Mouse (Mus musculus) neutrophil, adult 65 days (primary cell): ENCODE data around the gene Ifne. TPM values are rescaled to one million over a fixed set of nuclear protein-coding genes. Genes with fewer than 3 reads are reported as not detected.

ENCODE experiments used
- total RNA-seq: library from RNA; stranded (reverse); gene quantifications from 2 replicates; pipeline ENCODE4 v1.2.4, GENCODE M21; 2023

Ifne gene
- not detected in 2 replicates for total RNA-seq

DNA sequence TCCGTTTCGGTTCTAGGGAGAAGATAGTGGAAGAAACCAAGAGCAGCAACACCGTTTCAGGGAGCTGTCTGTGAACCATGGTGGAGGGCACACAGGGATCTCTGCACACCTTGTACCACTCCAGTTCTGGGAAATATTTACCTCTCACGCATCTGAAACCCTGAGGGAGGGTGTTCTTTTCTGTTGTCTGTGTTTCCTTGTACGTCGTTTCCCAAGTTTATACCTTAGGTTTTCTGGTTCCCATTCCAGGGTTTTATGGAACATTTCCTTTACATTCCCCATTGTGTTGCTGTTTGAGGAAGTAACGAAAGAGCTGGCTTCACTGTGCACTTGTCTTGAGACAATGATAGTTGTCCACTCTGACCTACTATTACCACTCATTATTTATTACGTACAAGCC, at the start of gene Ifne:
TSS of gene Ifne (minus strand) at position 101 of the 400 bp plus-strand sequence.

DNA sequence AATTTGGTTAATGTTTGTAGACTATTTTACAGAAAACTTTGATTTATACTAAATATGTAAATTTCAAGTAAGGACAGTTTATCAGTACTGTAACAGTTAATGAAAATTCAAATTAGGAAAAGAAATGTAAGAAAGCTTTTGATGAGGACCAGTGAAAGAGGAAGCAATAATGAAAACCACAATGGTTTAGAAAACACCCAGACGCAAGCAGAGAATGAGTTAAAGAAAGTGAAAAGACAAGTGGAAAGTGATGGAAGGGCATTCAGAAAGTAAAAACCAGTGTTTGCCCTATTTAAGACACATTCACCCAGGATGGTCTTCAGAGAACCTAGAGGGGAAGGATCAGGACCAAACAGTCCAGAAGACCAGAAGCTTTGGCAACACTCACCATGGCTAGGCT, 30.3 kb downstream of the Ifne start, which contains the start of gene Ifna1:
TSS of gene Ifna1 (plus strand) at position 390 of the 400 bp plus-strand sequence.

DNA sequence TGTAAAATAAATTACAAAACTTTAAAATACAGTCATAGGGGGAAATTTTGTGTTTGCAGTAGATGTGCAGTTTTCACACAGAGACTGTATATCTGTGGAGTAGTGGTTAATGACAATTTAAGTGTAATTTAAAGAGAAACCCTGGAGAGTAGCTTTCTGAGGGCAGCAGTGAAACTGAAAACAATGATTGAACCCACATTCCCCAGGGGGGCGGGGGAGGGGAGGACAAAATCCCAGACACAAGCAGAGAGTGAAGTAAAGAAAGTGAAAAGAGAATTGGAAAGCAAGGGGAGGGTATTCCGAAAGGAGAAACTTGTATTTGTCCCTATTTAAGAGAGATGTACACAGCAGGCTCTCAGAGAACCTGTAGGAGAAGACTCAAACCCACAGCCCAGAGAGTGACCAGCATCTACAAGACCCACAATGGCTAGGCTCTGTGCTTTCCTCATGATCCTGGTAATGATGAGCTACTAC, 38.5 kb downstream of the Ifne start, which contains the start of gene Ifna4:
TSS of gene Ifna4 (plus strand) at position 424 of the 474 bp plus-strand sequence.

DNA sequence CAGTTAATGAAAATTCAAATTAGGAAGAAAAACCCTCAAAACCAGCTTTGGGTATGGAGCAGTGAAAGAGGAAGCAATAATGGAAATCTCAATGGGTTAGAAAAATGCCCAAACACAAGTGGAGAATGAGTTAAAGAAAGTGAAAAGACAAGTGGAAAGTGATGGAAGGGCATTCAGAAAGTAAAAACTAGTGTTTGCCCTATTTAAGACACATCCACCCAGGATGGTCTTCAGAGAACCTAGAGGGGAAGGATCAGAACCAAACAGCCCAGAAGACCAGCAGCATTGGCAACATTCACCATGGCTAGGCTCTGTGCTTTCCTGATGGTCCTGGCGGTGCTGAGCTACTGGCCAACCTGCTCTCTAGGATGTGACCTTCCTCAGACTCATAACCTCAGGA, 44.8 kb downstream of the Ifne start, which contains the start of gene Ifna5:
TSS of gene Ifna5 (plus strand) at position 301 of the 400 bp plus-strand sequence.

Other genes with a start within 250 kb of the Ifne start
- gene C87499, start 245.8 kb downstream of the Ifne start, total RNA-seq: not detected in 2 replicates
- gene Ifna13, start 235.7 kb downstream of the Ifne start, total RNA-seq: not detected in 2 replicates
- gene Ifna16, start 203.3 kb downstream of the Ifne start, total RNA-seq: not detected in 2 replicates
- not detected in 2 replicates for gene Ifna2, start 196.3 kb downstream of the Ifne start, total RNA-seq
- gene Ifnab, start 188.8 kb downstream of the Ifne start, total RNA-seq: not detected in 2 replicates
- gene Gm26566, start 158.4 kb downstream of the Ifne start, total RNA-seq: 0.63 TPM in 1 of 2 replicates, not detected in the other
- 48.2 and 49.4 TPM in 2 replicates for gene Klhl9, start 157.7 kb downstream of the Ifne start, total RNA-seq
- gene Gm13271, start 125.3 kb downstream of the Ifne start, total RNA-seq: not detected in 2 replicates
- gene Gm13283, start 120.1 kb downstream of the Ifne start, total RNA-seq: not detected in 2 replicates
- gene Gm13290, start 106.4 kb downstream of the Ifne start, total RNA-seq: 0.54 TPM in 1 of 2 replicates, not detected in the other
- gene Gm13289, start 103.3 kb downstream of the Ifne start, total RNA-seq: not detected in 2 replicates
- gene Gm13272, start 100.4 kb downstream of the Ifne start, total RNA-seq: not detected in 2 replicates
- gene Ifnz, start 98.1 kb downstream of the Ifne start, total RNA-seq: not detected in 2 replicates
- not detected in 2 replicates for gene Gm13276, start 94.5 kb downstream of the Ifne start, total RNA-seq
- not detected in 2 replicates for gene Gm13277, start 91.6 kb downstream of the Ifne start, total RNA-seq
- not detected in 2 replicates for gene Gm13278, start 88.7 kb downstream of the Ifne start, total RNA-seq
- not detected in 2 replicates for gene Gm13275, start 85.7 kb downstream of the Ifne start, total RNA-seq
- not detected in 2 replicates for gene Gm13279, start 82.8 kb downstream of the Ifne start, total RNA-seq
- gene Gm13285, start 80.5 kb downstream of the Ifne start, total RNA-seq: 0.45 TPM in 1 of 2 replicates, not detected in the other
- not detected in 2 replicates for gene Gm13287, start 76.9 kb downstream of the Ifne start, total RNA-seq
- gene Gm13288, start 74.7 kb downstream of the Ifne start, total RNA-seq: not detected in 2 replicates
- gene Ifna7, start 64.0 kb downstream of the Ifne start, total RNA-seq: not detected in 2 replicates
- gene Ifna11, start 60.2 kb downstream of the Ifne start, total RNA-seq: not detected in 2 replicates
- not detected in 2 replicates for gene Ifna6, start 52.8 kb downstream of the Ifne start, total RNA-seq
- not detected in 2 replicates for gene Ifna5, start 44.7 kb downstream of the Ifne start, total RNA-seq
- not detected in 2 replicates for gene Ifna4, start 38.3 kb downstream of the Ifne start, total RNA-seq
- not detected in 2 replicates for gene Ifna1, start 30.1 kb downstream of the Ifne start, total RNA-seq